Mouse (Mus musculus) kidney, postnatal 0 days (tissue): ENCODE results near the gene Arhgap32. TPM values are rescaled to one million over a fixed set of nuclear protein-coding genes. Genes with fewer than 3 reads are reported as not detected.

ENCODE experiments used
- ATAC-seq: fragments of 200-750 bp; cut with Nextera tagmentation; replicated peaks from 2 replicates; pipeline ENCODE4 v1.8.0; 2017; ENCODE audit warnings: low read depth, moderate number of reproducible peaks, moderate TSS enrichment, moderate library complexity; ENCODE audit not compliant: low FRiP score
- DNase-seq: peaks from one replicate; pipeline ENCODE4 v3.0.0-alpha.2; 2016; ENCODE audit warnings: low spot score
- H3K27ac ChIP-seq: fragments of 300-500 bp; sonication (generic); 2 replicates; pipeline ENCODE4 v1.5.1; 2014; ENCODE audit warnings: mild to moderate bottlenecking
- H3K27me3 ChIP-seq: fragments of 300-500 bp; sonication (generic); 2 replicates; pipeline ENCODE4 v1.6.1; 2014; ENCODE audit warnings: low read length, mixed read lengths; ENCODE audit not compliant: insufficient read depth
- H3K36me3 ChIP-seq: fragments of 300-500 bp; sonication (generic); 2 replicates; pipeline ENCODE4 v1.6.1; 2014; ENCODE audit warnings: low read length, mixed read lengths; ENCODE audit not compliant: insufficient read depth
- H3K4me1 ChIP-seq: fragments of 300-500 bp; sonication (generic); replicated peaks from 2 replicates; pipeline ENCODE4 v1.6.1; 2014; ENCODE audit warnings: antibody characterized with exemption, low read length, mixed read lengths; ENCODE audit not compliant: insufficient read depth
- H3K4me2 ChIP-seq: fragments of 300-500 bp; sonication (generic); 2 replicates; pipeline ENCODE4 v1.6.1; 2014; ENCODE audit warnings: mild to moderate bottlenecking, low read length, moderate library complexity, mixed read lengths
- H3K4me3 ChIP-seq: fragments of 300-500 bp; sonication (generic); replicated peaks from 2 replicates; pipeline ENCODE4 v1.5.1; 2014; ENCODE audit warnings: low read depth, low read length
- H3K9ac ChIP-seq: fragments of 300-500 bp; sonication (generic); 2 replicates; pipeline ENCODE4 v1.6.1; 2014; ENCODE audit warnings: low read depth, low read length
- H3K9me3 ChIP-seq: fragments of 300-500 bp; sonication (generic); replicated peaks from 2 replicates; pipeline ENCODE4 v1.6.1; 2016; ENCODE audit warnings: low read length, inconsistent platforms, mixed read lengths
- CTCF ChIP-seq: IDR thresholded peaks from 2 replicates; pipeline ENCODE4 v1.5.1; 2016; ENCODE audit warnings: antibody characterized with exemption, low read depth, mild to moderate bottlenecking, moderate library complexity
- WGBS: fragments of 180-500 bp; shearing (Covaris S2); extraction: QIAGEN DNeasy Blood & Tissue Kit; methylation state at CpG from one replicate; pipeline ENCODE4 v1.1.7; 2014; 5-methylcytosine and 5-hydroxymethylcytosine counted together
- polyA plus RNA-seq: library from polyadenylated mRNA; unstranded; fragments of >200 nt; fragmentation: Nextera tagmentation; extraction: Ambion mirVana; gene quantifications from 2 replicates; pipeline ENCODE4 v1.2.1, GENCODE M21; 2015

The Arhgap32 gene
- polyA plus RNA-seq, 1 experiment from 2014 or later = 10.1 TPM

- Histone ChIP-seq H3K27me3 (no peaks in the 10 kb centered on the region), H3K9ac (no peak overlapping the region), H3K27ac (no peak overlapping the region), H3K4me2 (no peak overlapping the region), H3K4me1 (no peaks in the 10 kb centered on the region), H3K4me3 (no peak overlapping the region), H3K36me3 (no peaks in the 10 kb centered on the region), H3K9me3 (no peaks in the 10 kb centered on the region)
- TF ChIP-seq CTCF = no peak
- no peak for ATAC-seq
- WGBS = 86% methylated on average over 8 of the region's 8 CpGs
- DNase-seq = no peak
These were observed 91.2 kb downstream of the Arhgap32 start for GRCm38 (mm10) chr9:32207133-32207532.

- H3K4me2 ChIP-seq = no peak overlapping the region
- no peak overlapping the region for H3K9ac ChIP-seq
- ATAC-seq (no peak), DNase-seq (no peak)
- H3K4me3 ChIP-seq = no peak overlapping the region
- H3K27me3 ChIP-seq = no peaks in the 10 kb centered on the region
- H3K27ac ChIP-seq = no peak overlapping the region
- WGBS = 77% methylated on average over 5 of the region's 5 CpGs
- no peaks in the 10 kb centered on the region for H3K9me3 ChIP-seq
- H3K36me3 ChIP-seq = no peaks in the 10 kb centered on the region
- H3K4me1 ChIP-seq = no peaks in the 10 kb centered on the region
- no peak for TF ChIP-seq CTCF
These were observed 92.1 kb downstream of the Arhgap32 start for GRCm38 (mm10) chr9:32208071-32208470.

- Histone ChIP-seq H3K9me3 (no peaks in the 10 kb centered on the region), H3K4me1 (no peaks in the 10 kb centered on the region), H3K9ac (no peak overlapping the region), H3K27me3 (no peaks in the 10 kb centered on the region), H3K4me3 (no peak overlapping the region), H3K4me2 (no peak overlapping the region), H3K36me3 (no peaks in the 10 kb centered on the region), H3K27ac (no peak overlapping the region)
- no peak for TF ChIP-seq CTCF
- ATAC-seq = no peak
- DNase-seq = no peak
- WGBS = 87% methylated on average over 5 of the region's 5 CpGs
These were observed 101.1 kb downstream of the Arhgap32 start for GRCm38 (mm10) chr9:32216820-32217567.

GRCm38 (mm10) chr9:32219400-32219799, 103.5 kb downstream of the Arhgap32 start:
- Histone ChIP-seq H3K4me3 (no peak overlapping the region), H3K27ac (no peak overlapping the region), H3K27me3 (no peaks in the 10 kb centered on the region), H3K9ac (no peak overlapping the region), H3K36me3 (no peaks in the 10 kb centered on the region), H3K4me2 (no peak overlapping the region), H3K4me1 (0 out of 2 replicates have a peak, but pooled peaks cover 9% of the 10 kb centered on the region), H3K9me3 (no peaks in the 10 kb centered on the region)
- 77% methylated on average over 4 of the region's 4 CpGs for WGBS
- TF ChIP-seq CTCF = no peak
- ATAC-seq (no peak), DNase-seq (no peak)

GRCm38 (mm10) chr9:32222184-32222583, 106.2 kb downstream of the Arhgap32 start:
- H3K36me3 ChIP-seq = no peaks in the 10 kb centered on the region
- ATAC-seq (no peak), DNase-seq (no peak)
- no peak for TF ChIP-seq CTCF
- H3K4me2 ChIP-seq = no peak overlapping the region
- no peak overlapping the region for H3K27ac ChIP-seq
- 0 out of 2 replicates have a peak, but pooled peaks cover 9% of the 10 kb centered on the region for H3K4me1 ChIP-seq
- no peaks in the 10 kb centered on the region for H3K9me3 ChIP-seq
- H3K9ac ChIP-seq = no peak overlapping the region
- no peaks in the 10 kb centered on the region for H3K27me3 ChIP-seq
- H3K4me3 ChIP-seq = no peak overlapping the region
- 79% methylated on average over 4 of the region's 4 CpGs for WGBS

GRCm38 (mm10) chr9:32223739-32224529, 108.0 kb downstream of the Arhgap32 start:
- no peak for TF ChIP-seq CTCF
- 48% methylated on average over 5 of the region's 5 CpGs for WGBS
- ATAC-seq = peak; percentile 85

More at GRCm38 (mm10) chr9:32223739-32224529, 108.0 kb downstream of the Arhgap32 start:
- no peaks in the 10 kb centered on the region for H3K27me3 ChIP-seq
- H3K4me2 ChIP-seq = peak overlapping the region; percentile 40
- H3K27ac ChIP-seq = peak overlapping the region; percentile 84
- H3K4me1 ChIP-seq = 0 out of 2 replicates have a peak, but pooled peaks cover 9% of the 10 kb centered on the region
- DNase-seq = peak; percentile 49
- peak overlapping the region; percentile 54; the same call in 1 of the 2 replicates for H3K9ac ChIP-seq
- H3K4me3 ChIP-seq = peak overlapping the region; percentile 31
- no peaks in the 10 kb centered on the region for H3K9me3 ChIP-seq
- H3K36me3 ChIP-seq = no peaks in the 10 kb centered on the region
